Mouse (Mus musculus) bone marrow macrophage, adult 2 months (primary cell): ENCODE data around the gene Lamb1.

ENCODE experiments used
- CTCF ChIP-seq: IDR thresholded peaks from 2 replicates; pipeline ENCODE4 v1.5.1; 2012; ENCODE audit warnings: low read depth, mild to moderate bottlenecking, low read length, moderate library complexity
- POLR2A ChIP-seq: IDR thresholded peaks from 2 replicates; pipeline ENCODE4 v1.6.1; 2012; ENCODE audit warnings: mild to moderate bottlenecking, low read depth, low read length, borderline replicate concordance

- TF ChIP-seq CTCF (no peak), POLR2A (no peak)
These were observed 39.6 kb upstream of the Lamb1 start for GRCm38 (mm10) chr12:31225451-31225850.
